Mouse (Mus musculus) layer of hippocampus, adult 9-10 months (tissue): Measurements from ENCODE around the gene Vps35l.

Experiments used
- DNase-seq: peaks from one replicate; pipeline ENCODE4 v3.0.0; 2022; ENCODE audit warnings: low spot score

Vps35l gene

GRCm38 (mm10) chr7:118819666-118820065 is 79.6 kb downstream of the Vps35l start:
- no peak for DNase-seq

- DNase-seq = no peak
Measured at GRCm38 (mm10) chr7:118821356-118821755, 81.3 kb downstream of the Vps35l start.

- no peak for DNase-seq
Measured at GRCm38 (mm10) chr7:118821887-118822556, 82.0 kb downstream of the Vps35l start.

- DNase-seq = no peak
Measured at GRCm38 (mm10) chr7:118824451-118824850, 84.4 kb downstream of the Vps35l start.

GRCm38 (mm10) chr7:118827975-118828416 is 88.0 kb downstream of the Vps35l start:
- DNase-seq = no peak

GRCm38 (mm10) chr7:118837901-118838300 is 97.9 kb downstream of the Vps35l start:
- DNase-seq = no peak

- DNase-seq = no peak
Measured at GRCm38 (mm10) chr7:118841030-118841745, 101.2 kb downstream of the Vps35l start.

- DNase-seq = no peak
Measured at GRCm38 (mm10) chr7:118841796-118842195, 101.8 kb downstream of the Vps35l start.

- no peak for DNase-seq
Measured at GRCm38 (mm10) chr7:118842938-118843337, 102.9 kb downstream of the Vps35l start.

GRCm38 (mm10) chr7:118845141-118845540 is 105.1 kb downstream of the Vps35l start:
- DNase-seq = no peak

- DNase-seq = no peak
Measured at GRCm38 (mm10) chr7:118846329-118846728, 106.3 kb downstream of the Vps35l start.

- DNase-seq = no peak
Measured at GRCm38 (mm10) chr7:118848796-118849195, 108.8 kb downstream of the Vps35l start.

GRCm38 (mm10) chr7:118849543-118850250 is 109.7 kb downstream of the Vps35l start:
- no peak for DNase-seq

GRCm38 (mm10) chr7:118850676-118851290 is 110.8 kb downstream of the Vps35l start:
- DNase-seq = no peak

GRCm38 (mm10) chr7:118851571-118851970 is 111.5 kb downstream of the Vps35l start:
- DNase-seq = no peak

GRCm38 (mm10) chr7:118852611-118853010 is 112.6 kb downstream of the Vps35l start:
- DNase-seq = no peak

- DNase-seq = no peak
Measured at GRCm38 (mm10) chr7:118854606-118855005, 114.6 kb downstream of the Vps35l start.

GRCm38 (mm10) chr7:118855171-118855876 is 115.3 kb downstream of the Vps35l start, which contains the start of gene Iqck:
Iqck (plus strand) TSS chr7:118855752.
- peak; percentile 66 for DNase-seq

- no peak for DNase-seq
Measured at GRCm38 (mm10) chr7:118855877-118856304, 115.9 kb downstream of the Vps35l start, which contains the start of gene Knop1. Knop1 (minus strand) TSS chr7:118856254.

GRCm38 (mm10) chr7:118858640-118859039 is 118.6 kb downstream of the Vps35l start:
- DNase-seq = no peak

- no peak for DNase-seq
Measured at GRCm38 (mm10) chr7:118865362-118865761, 125.3 kb downstream of the Vps35l start.
